Mouse (Mus musculus) lung, postnatal 4 days (tissue): ENCODE data around the gene Ankrd12.

Experiments
- DNase-seq, 2 experiments: peaks; one replicate each; pipeline ENCODE4 v3.0.0; 2021

Ankrd12 gene

DNA sequence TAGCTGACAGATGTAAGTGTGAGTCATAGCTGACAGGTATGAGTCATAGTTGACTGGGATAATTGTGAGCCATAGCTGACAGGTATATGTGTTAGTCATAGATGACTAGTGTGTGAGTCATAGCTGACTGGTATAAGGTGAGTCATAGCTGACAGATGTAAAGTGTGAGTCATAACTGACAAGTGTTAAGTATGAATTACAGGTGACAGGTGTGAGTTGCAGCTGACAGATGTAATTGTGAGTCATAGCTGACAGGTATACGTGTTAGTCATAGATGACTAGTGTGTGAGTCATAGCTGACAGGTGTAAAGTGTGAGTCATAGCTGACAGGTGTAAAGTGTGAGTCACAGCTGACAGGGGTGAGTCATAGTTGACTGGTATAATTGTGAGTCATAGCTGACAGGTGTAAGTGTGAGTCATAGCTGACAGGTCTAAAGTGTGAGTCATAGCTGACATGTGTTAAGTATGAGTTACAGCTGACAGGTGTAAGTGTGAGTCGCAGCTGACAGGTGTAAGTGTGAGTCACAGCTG is 115.2 kb downstream of the Ankrd12 start:
- no peak for DNase-seq

DNA sequence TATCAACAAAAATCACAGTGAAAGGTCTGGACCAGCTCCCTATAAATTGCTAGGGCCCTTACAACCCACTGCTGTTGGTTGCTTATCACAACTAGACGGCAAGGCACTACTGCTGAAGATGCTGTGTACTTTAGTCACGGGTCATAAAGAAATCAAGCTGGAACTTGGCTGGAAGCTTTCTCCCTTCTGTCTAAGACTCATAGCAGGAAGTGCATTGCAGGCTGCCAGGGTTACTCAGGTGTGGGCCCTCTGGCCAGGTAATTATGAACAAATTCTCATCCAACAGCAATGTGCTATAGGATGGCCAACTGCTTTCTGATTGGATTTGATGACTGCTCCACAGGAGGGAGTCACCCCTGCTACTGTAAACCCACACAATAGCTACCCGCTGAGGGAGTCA is 117.9 kb downstream of the Ankrd12 start:
- DNase-seq, result no peak

GRCm38 (mm10) chr17:65958366-65958765 is 118.5 kb downstream of the Ankrd12 start:
- DNase-seq, result no peak

- DNase-seq, result no peak
Observed at GRCm38 (mm10) chr17:65957782-65958325, 119.0 kb downstream of the Ankrd12 start.

GRCm38 (mm10) chr17:65956993-65957781 is 119.7 kb downstream of the Ankrd12 start:
- DNase-seq, result peak; percentile 29 to 64

GRCm38 (mm10) chr17:65956140-65956539 is 120.7 kb downstream of the Ankrd12 start:
- DNase-seq, result no peak

- DNase-seq, result no peak
Observed at GRCm38 (mm10) chr17:65953959-65954358, 122.9 kb downstream of the Ankrd12 start.

GRCm38 (mm10) chr17:65952083-65952482 is 124.8 kb downstream of the Ankrd12 start:
- DNase-seq, result no peak

GRCm38 (mm10) chr17:65950622-65951404 is 126.1 kb downstream of the Ankrd12 start, which contains the start of gene Twsg1:
Gene Twsg1 (minus strand): TSS chr17:65951226.
- DNase-seq, result peak; percentile 96 to 97

- peak in 1 of 2 experiments; percentile 29 for DNase-seq
Observed at GRCm38 (mm10) chr17:65950183-65950582, 126.7 kb downstream of the Ankrd12 start.

DNA sequence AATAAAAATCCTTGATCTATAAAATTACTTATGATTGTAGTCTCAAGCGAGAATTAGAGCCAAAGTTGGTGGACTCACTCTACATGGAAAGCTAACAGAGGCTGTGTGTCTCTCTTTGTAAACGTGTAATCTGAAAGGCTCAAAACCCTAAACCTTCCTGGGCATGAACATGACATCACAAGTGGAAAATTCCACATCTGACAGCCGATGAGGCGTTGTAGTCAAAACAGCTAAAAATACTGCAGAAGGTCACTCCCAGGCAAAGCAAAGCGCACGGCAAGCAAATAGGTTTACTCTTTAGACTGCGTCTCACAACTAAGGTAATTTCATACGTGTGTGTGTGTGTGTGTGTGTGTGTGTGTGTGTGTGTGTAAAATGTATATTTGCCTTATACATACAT is 129.6 kb downstream of the Ankrd12 start:
- DNase-seq, result no peak

DNA sequence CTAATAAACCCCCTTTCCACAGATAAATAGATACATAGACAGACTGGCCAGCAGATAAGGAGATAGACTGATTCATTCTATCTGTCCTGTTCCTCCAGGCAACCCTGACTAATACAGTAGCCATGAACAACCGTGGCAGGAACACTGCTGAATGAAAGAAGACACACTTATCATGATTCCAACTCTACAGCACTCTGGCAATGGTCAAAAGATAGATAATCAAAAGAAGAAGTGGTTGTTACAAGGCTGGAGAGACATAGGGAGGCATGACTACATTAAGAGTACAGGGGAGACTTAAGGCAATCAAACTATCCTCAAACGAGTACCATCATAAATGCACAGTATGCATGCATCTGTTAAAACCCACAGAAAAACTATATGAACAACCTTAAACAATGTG is 131.5 kb downstream of the Ankrd12 start:
- DNase-seq, result no peak

GRCm38 (mm10) chr17:65942394-65942793 is 134.5 kb downstream of the Ankrd12 start:
- DNase-seq, result no peak

GRCm38 (mm10) chr17:65941275-65941674 is 135.6 kb downstream of the Ankrd12 start:
- DNase-seq, result no peak

DNA sequence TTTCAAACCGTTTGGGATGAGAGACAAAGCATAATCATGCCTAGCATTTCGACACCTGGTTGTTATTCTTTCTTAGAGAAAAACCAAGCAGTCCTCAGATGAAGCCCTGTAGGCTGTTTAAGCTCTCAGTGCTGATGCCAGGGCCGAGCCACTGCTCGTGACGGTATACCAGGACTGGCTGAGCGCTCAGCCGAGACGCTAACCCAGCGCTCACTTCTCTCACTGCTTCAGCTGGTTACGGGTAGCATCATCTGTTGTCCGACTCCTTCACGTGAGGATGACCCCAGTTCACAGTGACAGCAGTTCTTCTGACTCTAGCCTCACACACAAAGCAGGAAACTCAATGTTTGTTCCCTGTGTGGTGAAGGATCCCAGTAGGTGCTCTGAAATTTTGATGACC is 136.7 kb downstream of the Ankrd12 start:
- no peak for DNase-seq

- no peak for DNase-seq
Observed at GRCm38 (mm10) chr17:65939461-65940192, 137.3 kb downstream of the Ankrd12 start.

GRCm38 (mm10) chr17:65937671-65938070 is 139.2 kb downstream of the Ankrd12 start:
- peak in 1 of 2 experiments; percentile 39 for DNase-seq

- no peak for DNase-seq
Observed at GRCm38 (mm10) chr17:65933741-65934140, 143.1 kb downstream of the Ankrd12 start.

GRCm38 (mm10) chr17:65931525-65931924 is 145.4 kb downstream of the Ankrd12 start:
- peak; percentile 23 to 40 for DNase-seq

GRCm38 (mm10) chr17:65930960-65931359 is 145.9 kb downstream of the Ankrd12 start:
- DNase-seq, result peak; percentile 50 to 64

GRCm38 (mm10) chr17:65930158-65930826 is 146.6 kb downstream of the Ankrd12 start:
- DNase-seq, result no peak
